Mouse (Mus musculus) liver, adult 2 months (tissue): ENCODE measurements around the gene Dlk2. TPM values are rescaled to one million over a fixed set of nuclear protein-coding genes. Genes with fewer than 3 reads are reported as not detected.

Experiments
- DNase-seq: peaks from one replicate; pipeline ENCODE4 v3.0.0-alpha.2; 2011; ENCODE audit warnings: low read depth, low spot score; ENCODE audit errors: extremely low read depth
- H3K27ac ChIP-seq: fragments of 200-500 bp; replicated peaks from 2 replicates; pipeline ENCODE4 v1.5.1; 2012; ENCODE audit warnings: low read depth, mild to moderate bottlenecking, control low read depth, inconsistent platforms, low read length; ENCODE audit not compliant: insufficient read depth
- H3K27me3 ChIP-seq: fragments of 200-500 bp; 2 replicates; pipeline ENCODE4 v1.6.1; 2012; ENCODE audit warnings: mild to moderate bottlenecking, moderate library complexity, low read length, inconsistent platforms; ENCODE audit not compliant: control insufficient read depth, insufficient read depth
- H3K36me3 ChIP-seq: fragments of 200-500 bp; 2 replicates; pipeline ENCODE4 v1.6.1; 2012; ENCODE audit warnings: low read length, inconsistent platforms; ENCODE audit not compliant: control insufficient read depth, insufficient read depth
- H3K4me1 ChIP-seq: fragments of 200-500 bp; 2 replicates; pipeline ENCODE4 v1.6.1; 2011; ENCODE audit warnings: low read length; ENCODE audit not compliant: control insufficient read depth, insufficient read depth
- H3K4me3 ChIP-seq: fragments of 200-500 bp; 2 replicates; pipeline ENCODE4 v1.5.1; 2011; ENCODE audit warnings: low read depth, mild to moderate bottlenecking, control low read depth, low read length, moderate library complexity; ENCODE audit not compliant: insufficient read depth
- H3K79me2 ChIP-seq: fragments of 200-500 bp; 2 replicates; pipeline ENCODE4 v1.6.1; 2012; ENCODE audit warnings: inconsistent platforms, mild to moderate bottlenecking, low read length, moderate library complexity; ENCODE audit not compliant: control insufficient read depth, insufficient read depth
- H3K9ac ChIP-seq: fragments of 200-500 bp; 2 replicates; pipeline ENCODE4 v1.6.1; 2012; ENCODE audit warnings: low read depth, mild to moderate bottlenecking, control low read depth, inconsistent platforms, low read length
- CTCF ChIP-seq: fragments of 200-500 bp; IDR thresholded peaks from 2 replicates; pipeline ENCODE4 v1.5.1; 2011; ENCODE audit warnings: low read depth, low read length, control low read depth
- POLR2A ChIP-seq: fragments of 200-500 bp; IDR thresholded peaks from 2 replicates; pipeline ENCODE4 v1.6.1; 2011; ENCODE audit warnings: low read length, control low read depth; ENCODE audit not compliant: insufficient read depth; ENCODE audit errors: extremely low read depth
- WGBS: fragments of 180-500 bp; shearing (Covaris S2); methylation state at CpG from one replicate; pipeline ENCODE4 v1.1.7; 2018; 5-methylcytosine and 5-hydroxymethylcytosine counted together
- polyA plus RNA-seq: library from polyadenylated mRNA; depleted of rRNA; stranded (reverse); fragments of >200 nt; gene quantifications from 2 replicates; pipeline ENCODE4 v1.2.3, GENCODE M21; 2012
- total RNA-seq: library from RNA; depleted of rRNA; stranded (reverse); fragments of >200 nt; gene quantifications from 2 replicates; pipeline ENCODE4 v1.2.3, GENCODE M21; 2014

Gene Dlk2
- total and polyA plus RNA-seq, 2 experiments: not detected

DNA sequence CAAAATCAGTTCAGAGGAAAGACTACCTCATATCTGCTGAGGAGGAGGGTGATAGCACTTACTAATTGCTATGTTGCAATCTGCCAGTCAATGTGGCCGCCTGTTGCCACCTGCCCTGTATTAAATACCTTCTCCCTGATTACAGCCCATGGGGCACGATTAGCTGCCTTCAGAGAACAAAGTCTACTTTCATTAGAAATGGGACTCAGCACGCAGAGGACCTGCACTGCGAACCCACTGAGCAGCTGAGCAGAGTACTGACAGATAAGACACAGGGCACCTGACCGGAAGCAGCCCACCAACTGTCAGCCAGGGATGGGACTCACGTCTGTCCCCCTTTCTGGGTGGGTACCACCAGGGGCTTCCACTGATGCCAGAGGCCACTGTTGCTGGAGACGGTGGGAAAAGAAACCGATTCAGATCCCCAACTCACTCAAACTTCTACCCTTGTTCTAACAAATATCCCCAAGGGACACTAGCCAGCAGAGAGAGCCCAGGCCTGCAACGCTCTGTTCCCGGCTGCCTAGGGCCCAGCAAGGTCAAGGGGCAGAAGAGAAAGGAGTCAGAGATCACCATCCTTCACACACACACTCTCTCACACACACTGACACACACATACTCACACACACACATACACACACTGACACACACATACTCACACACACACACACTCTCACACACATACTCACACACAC is 29.0 kb upstream of the Dlk2 start:
- Histone ChIP-seq H3K27ac (no peak overlapping the region), H3K79me2 (no peaks in the 10 kb centered on the region), H3K4me1 (peaks cover 12% of the 10 kb centered on the region), H3K4me3 (no peak overlapping the region), H3K27me3 (no peaks in the 10 kb centered on the region), H3K9ac (no peak overlapping the region), H3K36me3 (peaks cover 4% of the 10 kb centered on the region; the same call in 1 of the 2 replicates)
- TF ChIP-seq POLR2A (no peak), CTCF (no peak)
- WGBS: 64% methylated on average over 10 of the region's 10 CpGs
- DNase-seq: no peak

DNA sequence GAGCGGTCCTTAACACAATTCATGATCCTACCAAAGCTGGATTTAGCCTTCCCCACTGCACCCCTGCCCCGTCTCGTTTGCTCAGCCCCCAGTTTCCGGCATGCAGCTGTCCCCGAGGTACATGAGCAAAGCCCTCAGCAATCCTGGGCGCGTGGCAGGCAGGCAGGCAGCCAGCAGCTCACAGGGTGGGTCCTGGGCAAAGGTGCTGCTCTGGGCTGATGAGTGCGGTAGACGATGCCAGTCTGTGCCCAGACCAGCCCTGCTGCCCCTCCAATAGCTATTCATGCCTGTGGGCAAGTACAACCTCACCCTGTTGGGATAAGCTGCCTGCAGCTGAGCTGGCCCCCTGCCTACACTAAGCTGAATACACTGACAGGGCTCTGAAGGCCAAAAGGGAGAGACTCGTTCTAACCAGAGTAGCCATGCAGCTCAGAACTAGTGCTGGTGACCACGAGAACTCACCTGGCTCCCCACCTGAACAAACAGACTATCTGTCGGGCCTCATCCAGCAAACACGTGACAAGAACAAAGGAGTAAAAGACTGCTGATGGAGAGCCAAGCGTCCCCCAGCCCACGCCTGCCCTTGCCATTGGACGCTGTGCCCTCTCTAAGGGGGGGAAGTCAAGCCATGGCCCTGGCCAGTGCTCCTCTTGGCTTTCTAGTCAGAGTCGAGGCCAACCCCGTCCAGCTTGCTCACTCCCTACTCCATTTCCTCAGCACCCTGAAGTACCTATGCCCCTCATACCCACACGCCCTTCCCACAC is 27.3 kb upstream of the Dlk2 start:
- peaks cover 9% of the 10 kb centered on the region for H3K4me1 ChIP-seq
- TF ChIP-seq CTCF: no peak
- no peak for TF ChIP-seq POLR2A
- 85% methylated on average over 19 of the region's 19 CpGs for WGBS
- H3K27me3 ChIP-seq: no peaks in the 10 kb centered on the region
- 0 out of 2 replicates have a peak, but pooled peaks cover 4% of the 10 kb centered on the region for H3K79me2 ChIP-seq
- no peak overlapping the region for H3K9ac ChIP-seq
- H3K4me3 ChIP-seq: no peak overlapping the region
- H3K36me3 ChIP-seq: peaks cover 4% of the 10 kb centered on the region; the same call in 1 of the 2 replicates
- H3K27ac ChIP-seq: no peak overlapping the region
- no peak for DNase-seq

DNA sequence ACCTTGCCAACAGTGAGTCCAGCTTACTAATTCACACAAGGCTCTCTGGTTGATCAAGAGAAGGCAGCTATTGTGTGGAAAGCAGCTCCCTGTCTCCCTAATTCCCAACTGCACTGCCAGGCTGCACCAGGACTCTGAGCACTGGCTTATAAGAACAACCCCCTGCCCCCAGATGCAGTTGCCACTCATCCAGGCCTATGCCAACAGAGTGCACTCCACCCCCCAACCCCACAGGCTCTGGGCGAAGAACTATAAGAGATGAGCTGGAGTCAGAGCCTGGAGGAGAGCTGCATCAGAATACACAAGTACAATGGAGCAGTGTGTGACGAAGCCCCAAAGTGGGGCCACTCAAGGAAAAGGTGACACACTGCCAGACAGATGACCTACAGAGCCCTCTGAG is 25.2 kb upstream of the Dlk2 start:
- H3K9ac ChIP-seq: no peak overlapping the region
- H3K27ac ChIP-seq: no peak overlapping the region
- WGBS: 100% methylated on average over 2 of the region's 2 CpGs
- TF ChIP-seq POLR2A (no peak), CTCF (no peak)
- no peak overlapping the region for H3K4me3 ChIP-seq
- DNase-seq: no peak
- H3K36me3 ChIP-seq: peaks cover 4% of the 10 kb centered on the region; the same call in 1 of the 2 replicates
- no peaks in the 10 kb centered on the region for H3K4me1 ChIP-seq
- H3K79me2 ChIP-seq: peaks cover 8% of the 10 kb centered on the region; the same call in 1 of the 2 replicates
- no peaks in the 10 kb centered on the region for H3K27me3 ChIP-seq

DNA sequence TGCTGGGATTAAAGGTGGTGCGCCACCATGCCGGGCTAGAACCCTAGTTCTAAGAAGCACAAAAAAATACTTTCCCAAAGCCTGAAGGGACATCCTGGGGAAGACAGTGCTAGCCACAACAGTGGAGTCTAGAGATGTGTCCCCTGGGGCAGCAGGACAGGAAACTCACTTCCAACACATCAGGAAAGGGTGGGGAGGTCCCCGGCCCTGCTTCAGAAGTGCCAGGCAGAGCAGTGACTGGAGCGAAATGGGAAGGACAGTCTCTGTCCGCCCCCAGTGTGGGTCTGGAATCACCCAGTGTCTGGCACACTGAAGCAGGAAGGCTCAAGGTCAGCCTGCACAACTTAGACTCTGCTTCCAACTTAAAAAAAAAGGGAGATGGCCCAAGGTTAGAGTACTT is 24.5 kb upstream of the Dlk2 start:
- Histone ChIP-seq H3K79me2 (peaks cover 8% of the 10 kb centered on the region; the same call in 1 of the 2 replicates), H3K9ac (no peak overlapping the region), H3K36me3 (peaks cover 4% of the 10 kb centered on the region; the same call in 1 of the 2 replicates), H3K4me1 (no peaks in the 10 kb centered on the region), H3K4me3 (no peak overlapping the region), H3K27me3 (no peaks in the 10 kb centered on the region), H3K27ac (no peak overlapping the region)
- TF ChIP-seq CTCF (no peak), POLR2A (no peak)
- DNase-seq: no peak
- 82% methylated on average over 5 of the region's 5 CpGs for WGBS

DNA sequence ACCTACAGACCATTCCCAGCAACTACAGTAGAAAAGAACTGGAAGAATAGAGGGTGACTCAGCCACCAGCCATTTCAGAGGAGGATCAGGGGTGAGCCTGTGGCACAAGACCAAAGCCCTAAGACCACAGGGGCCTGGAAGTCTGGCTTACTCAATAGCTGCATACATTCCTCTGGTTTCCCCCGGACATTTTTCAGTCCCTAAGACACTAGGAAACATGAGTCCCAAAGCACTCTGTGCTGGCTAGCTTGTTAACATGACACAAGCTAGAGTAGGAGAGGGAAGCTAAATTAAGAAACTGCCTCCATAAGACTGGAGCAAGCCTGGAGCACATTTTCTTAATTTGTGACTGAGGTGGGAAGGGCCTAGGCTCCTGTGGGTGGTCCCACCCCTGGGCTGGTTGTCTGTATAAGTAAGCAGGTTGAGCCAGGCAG is 23.4 kb upstream of the Dlk2 start:
- no peaks in the 10 kb centered on the region for H3K27me3 ChIP-seq
- no peak overlapping the region for H3K4me3 ChIP-seq
- peaks cover 8% of the 10 kb centered on the region; the same call in 1 of the 2 replicates for H3K79me2 ChIP-seq
- no peak overlapping the region for H3K9ac ChIP-seq
- H3K4me1 ChIP-seq: no peaks in the 10 kb centered on the region
- TF ChIP-seq POLR2A (no peak), CTCF (no peak)
- DNase-seq: no peak
- peaks cover 4% of the 10 kb centered on the region; the same call in 1 of the 2 replicates for H3K36me3 ChIP-seq
- WGBS: 82% methylated on average over 1 of the region's 1 CpGs
- H3K27ac ChIP-seq: no peak overlapping the region

DNA sequence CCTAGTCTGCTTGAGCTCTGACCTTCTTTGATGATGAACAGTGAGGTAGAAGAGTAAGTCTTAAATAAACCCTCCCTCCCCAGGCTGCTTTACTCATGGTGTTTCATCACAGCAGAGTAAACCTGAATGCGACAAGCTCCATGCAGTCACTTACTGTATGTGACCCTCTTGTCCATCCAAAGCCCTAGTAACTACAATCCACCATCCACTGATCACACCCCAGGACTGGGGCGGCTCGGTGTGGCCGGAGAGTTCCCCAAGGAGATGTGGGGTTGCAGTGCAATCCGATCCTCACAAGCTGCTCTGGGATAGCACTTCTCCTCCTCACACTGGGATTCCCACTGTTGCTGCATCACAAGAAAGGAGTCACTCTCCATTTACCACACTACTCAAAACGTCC is 22.8 kb upstream of the Dlk2 start:
- Histone ChIP-seq H3K9ac (no peak overlapping the region), H3K79me2 (peaks cover 11% of the 10 kb centered on the region; the same call in 1 of the 2 replicates), H3K4me1 (no peaks in the 10 kb centered on the region), H3K4me3 (no peak overlapping the region), H3K36me3 (peaks cover 7% of the 10 kb centered on the region), H3K27me3 (no peaks in the 10 kb centered on the region), H3K27ac (no peak overlapping the region)
- 88% methylated on average over 6 of the region's 6 CpGs for WGBS
- TF ChIP-seq CTCF: no peak
- TF ChIP-seq POLR2A: no peak
- no peak for DNase-seq
